Mouse (Mus musculus) thymus, adult 18-20 months (tissue): ENCODE data around the gene Fyttd1.
"Not testable (repeated sequence)": the region's sequence is repeated elsewhere in the genome, so short reads cannot be mapped to it uniquely, and the experiment has no call there.

Experiments
- DNase-seq, 2 experiments: peaks; one replicate each; pipeline ENCODE4 v3.0.0; 2022; ENCODE audit warnings: mixed read lengths in 2 of 2

Gene Fyttd1

DNA sequence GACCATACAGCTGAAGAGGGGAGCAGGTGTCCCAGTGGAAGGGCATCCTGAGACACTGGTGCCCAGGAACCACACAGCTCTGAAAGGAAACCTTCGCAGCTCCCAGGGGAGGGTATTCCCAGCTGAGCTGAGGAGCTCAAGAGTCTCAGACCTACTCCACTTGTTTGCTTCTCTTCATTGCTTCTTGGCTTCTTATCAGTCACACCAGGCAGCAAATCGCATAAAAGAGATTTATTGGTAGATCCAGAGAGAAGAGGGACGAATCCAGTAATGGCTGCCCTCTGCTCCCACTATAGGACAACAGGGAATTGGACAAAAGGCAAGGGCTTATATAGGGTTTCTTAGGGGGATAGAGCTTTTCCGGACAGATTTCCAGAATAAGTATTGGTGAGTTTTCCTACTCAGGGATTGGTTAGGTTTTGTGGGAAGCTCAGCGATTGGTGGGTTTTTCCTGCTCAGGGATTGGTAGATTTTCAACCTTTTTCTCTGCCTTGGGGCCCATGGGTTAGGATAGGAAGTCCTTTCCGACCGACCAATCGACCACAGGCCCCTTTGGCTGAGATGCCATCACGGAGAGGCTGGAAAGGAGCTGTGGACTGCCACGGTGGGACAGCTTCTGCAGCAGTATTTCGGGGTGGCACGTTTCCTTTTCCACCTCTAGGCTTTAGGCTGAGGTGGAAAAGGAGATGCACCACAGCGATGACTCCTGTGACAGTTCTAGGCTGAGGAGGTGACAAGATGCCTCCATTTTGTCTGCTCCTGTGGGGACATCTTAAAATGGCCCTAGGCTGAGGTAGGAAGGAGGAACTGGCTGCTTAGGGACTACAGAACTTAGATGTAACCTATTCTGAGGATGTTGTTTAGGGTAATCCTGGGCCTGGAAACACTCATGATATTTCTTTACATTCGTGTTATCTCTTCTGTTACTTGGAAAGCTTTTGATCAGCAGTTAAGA is 1.9 kb downstream of the Fyttd1 start:
- no peak for DNase-seq

- DNase-seq, result no peak
Measured at GRCm38 (mm10) chr16:32881538-32881937, 4.2 kb downstream of the Fyttd1 start.

DNA sequence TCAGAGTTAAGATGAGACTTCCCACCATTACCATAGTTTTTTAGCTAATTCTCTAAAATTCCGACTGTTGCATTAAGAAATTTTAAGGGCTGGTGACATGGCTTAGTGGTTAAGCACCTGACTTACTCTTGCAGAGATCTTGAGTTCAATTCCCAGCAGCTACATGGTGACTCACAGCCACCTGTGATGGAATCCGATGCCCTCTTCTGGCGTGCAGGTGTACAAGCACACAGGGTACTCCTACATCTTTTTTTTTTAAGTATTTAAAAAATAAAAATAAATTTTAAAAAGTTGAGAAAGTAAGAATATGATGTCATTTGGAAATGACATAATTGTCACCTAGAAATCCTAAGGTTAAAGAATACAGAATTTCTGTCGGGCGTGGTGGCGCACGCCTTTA is 10.7 kb downstream of the Fyttd1 start:
- no peak for DNase-seq

DNA sequence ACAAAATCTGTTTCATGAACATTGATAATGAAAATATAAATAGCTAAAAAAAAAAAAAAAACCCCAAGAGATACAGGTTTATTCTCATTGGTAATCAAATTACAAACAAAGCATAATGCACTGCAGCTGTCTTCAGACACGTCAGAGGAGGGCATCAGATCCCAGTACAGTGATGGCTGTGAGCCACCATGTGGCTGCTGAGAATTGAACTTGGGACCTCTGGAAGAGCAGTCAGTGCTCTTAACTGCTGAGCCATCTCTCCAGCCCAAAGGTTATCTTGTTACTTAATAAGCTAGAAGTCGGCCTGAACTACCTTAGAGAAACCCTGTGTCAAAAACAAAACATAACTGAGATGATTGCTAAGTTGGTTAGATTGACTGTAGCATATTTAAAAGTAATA is 12.6 kb downstream of the Fyttd1 start:
- DNase-seq, result no peak

- no peak for DNase-seq
Measured at GRCm38 (mm10) chr16:32896126-32896525, 18.8 kb downstream of the Fyttd1 start.

DNA sequence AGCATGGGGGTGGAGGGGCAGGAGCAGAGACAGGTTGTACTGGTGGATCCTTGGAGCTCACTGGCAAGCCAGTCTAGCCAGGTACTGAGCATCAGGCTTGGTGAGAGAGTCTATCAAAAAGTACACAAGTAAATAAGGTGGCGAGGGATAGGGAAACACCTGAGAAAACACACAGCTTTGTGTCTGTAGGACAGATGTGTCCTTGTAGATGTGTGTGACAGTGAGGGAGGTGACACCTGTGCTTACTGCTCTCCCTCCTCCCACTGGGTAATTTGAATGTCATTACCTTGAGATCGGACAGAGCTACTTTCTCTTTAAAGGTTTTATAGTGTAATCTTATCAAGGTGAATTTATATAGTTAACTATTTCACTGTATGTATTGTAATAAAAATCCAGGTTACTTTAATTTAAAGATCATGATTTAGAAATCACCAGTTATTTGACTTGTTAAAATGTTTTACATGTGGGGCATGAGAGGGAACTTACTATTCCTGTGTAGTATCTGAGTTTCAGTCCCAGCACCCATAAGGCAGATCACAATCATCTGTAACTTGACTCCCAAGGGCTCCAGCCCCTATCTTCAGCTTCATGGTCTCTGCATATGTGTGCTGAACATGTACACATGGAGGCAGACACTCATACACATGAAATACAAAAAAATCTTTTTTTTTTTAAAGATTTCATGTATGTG is 24.2 kb downstream of the Fyttd1 start:
- no peak for DNase-seq

- DNase-seq, result no peak
Measured at GRCm38 (mm10) chr16:32902051-32902428, 24.7 kb downstream of the Fyttd1 start.

DNA sequence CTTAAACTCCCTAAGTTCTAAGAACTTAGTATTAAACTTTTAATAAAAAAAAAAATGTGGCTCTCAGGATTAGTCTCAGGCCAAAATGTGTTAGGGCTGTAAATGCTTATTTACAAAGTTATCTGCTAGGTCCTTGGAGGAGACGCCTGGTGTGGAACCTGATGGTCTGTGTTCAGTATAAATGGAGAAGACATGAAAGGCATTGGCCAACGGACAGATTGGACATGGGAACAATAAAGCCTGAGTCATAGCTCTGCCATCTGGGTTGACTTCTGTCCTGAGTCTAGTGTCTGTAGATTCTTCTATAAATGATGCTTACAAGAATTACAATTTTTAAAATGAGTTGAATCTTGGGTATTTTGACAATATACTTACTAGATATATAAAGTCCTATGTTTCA is 28.9 kb downstream of the Fyttd1 start:
- DNase-seq, result no peak

DNA sequence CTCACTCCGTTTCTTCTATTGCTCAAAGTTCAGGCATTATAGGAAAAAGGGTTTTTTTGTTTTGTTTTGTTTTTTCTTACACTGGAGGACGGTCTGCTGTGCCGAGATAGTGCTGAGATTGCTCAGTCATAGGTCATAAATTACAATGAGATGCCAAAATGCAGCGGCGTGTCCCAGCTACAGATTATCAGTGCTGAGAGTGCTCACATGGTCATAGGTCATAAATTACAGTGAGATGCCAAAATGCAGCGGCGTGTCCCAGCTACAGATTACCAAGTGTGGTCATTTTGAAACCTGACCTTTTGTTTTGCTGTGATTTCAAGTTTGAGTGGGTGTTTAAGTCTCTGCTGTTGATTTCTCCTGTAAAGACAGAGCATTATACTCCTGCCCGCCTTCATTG is 29.4 kb downstream of the Fyttd1 start:
- no peak for DNase-seq

DNA sequence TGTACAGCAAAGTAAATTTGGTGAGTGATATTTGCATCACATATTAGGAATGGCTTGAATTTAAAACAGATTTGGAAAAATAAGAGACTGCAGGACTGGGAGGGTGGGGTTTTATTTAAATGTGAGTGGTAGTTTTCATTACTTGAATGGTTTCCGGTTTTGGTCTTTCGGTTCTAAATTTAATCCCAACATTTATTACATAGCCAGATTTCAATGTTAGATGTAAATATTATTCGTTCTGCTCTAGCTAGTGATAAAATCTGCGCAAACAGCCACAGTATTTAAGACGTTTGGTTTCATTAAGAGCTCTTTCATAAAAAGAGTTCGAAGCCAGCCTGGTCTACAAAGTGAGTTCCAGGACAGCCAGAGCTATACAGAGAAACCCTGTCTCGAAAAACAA is 35.9 kb downstream of the Fyttd1 start:
- no peak for DNase-seq

DNA sequence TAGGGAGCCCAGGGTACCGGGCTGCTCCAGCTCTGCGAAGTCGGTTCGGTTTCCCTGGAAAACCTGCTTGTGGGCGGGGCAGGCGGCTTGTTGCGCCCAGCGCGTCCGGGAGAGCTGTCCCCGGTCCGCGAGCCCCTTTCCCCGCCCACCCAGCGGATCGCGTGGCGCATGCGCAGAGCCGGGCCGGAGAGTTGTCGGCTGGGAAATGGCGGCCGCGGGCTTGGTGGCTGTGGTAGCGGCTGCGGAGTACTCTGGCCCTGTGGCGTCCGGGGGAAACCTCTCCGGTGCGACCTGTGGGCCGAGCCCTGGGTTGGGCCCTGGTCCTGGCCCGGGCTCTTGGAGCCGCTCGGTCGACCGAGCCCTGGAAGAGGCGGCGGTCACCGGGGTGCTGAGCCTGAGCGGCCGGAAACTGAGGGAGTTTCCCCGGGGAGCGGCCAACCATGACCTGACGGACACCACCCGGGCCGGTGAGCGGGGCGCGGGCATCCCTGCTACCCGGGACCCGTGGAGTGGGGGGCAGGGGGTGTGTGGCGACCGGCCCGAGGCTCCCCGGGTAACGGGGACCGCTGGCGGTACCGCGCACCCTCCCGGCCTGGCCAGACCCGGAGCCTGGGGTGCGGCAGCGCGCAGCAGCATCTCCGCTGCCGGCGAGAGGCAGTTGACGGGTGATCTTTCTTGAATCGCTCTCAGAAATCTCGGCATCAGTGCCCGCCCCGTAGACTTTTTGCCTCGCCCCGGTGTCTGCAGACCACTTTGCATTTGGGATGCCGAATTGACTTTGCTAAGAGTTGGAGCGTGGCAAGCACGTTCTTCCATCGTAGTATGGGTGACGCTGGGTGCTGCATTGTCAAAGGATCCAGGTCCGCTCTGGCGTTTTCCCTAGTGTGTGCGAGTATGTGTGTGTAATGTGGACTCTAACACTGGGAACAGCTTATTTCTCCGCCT is 36.9 kb downstream of the Fyttd1 start, which contains the start of gene Lrch3:
Gene Lrch3, plus strand, starts transcription at position 164 of the 945 bp plus-strand sequence.
- DNase-seq, result peak; percentile 87

GRCm38 (mm10) chr16:32915292-32916068 is 38.2 kb downstream of the Fyttd1 start:
- DNase-seq, result no peak

DNA sequence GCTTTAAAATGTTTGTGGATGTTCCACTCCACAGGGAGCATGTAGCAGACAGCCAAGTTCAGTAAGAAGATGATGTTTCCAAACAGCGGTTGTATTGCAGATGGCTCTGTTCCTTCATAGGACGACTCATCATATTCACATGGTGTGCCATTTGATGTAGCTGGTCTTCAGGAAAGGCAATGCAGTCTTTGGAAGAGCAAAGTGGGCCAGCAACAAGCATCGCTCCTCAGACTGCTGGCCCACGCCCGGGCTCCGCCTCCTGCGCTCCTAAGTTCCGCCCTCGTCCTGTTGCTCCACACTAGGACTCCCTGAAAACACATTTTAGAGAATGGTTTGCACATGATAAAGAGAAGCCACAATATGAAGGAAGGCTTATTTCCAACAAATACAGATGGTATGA is 49.3 kb downstream of the Fyttd1 start:
- not testable (repeated sequence) for DNase-seq

DNA sequence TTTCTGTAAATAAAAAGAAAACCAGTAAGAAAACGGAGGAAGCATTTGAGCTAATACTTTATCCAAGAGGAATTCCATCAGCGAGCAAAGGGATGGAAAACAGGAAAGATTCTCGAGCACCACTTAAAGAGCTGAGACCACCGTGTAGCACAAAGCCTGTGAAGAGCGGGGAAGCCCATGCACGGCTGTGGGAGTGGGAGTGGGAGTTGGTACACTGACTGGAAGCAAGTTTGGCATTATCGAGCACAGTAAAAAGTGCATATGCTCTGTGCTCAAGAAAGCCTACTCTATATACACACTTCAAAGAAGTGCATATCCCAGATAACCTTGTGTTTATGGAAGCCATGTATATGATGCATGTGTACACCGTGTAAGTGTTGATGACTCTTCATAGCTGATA is 49.7 kb downstream of the Fyttd1 start:
- DNase-seq, result no peak

GRCm38 (mm10) chr16:32929918-32930317 is 52.6 kb downstream of the Fyttd1 start:
- no peak for DNase-seq

DNA sequence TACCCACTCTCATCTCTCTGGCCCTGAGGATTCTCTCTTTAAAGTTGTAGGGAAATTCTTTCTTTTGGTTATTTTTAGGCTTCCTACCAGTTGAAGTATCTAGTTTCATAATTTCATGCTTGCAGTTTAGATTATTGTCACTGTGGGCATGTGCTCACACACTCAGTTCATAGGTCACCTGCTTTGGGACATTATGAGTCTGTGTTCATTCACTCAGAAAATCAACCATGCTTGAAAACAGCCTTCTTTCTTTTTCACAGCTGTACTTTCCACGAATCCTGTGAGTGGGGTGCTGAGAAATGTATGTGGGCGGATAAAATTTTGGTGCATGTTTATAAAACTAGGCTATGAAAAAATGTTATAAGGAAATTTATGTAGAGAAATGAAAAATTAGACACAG is 57.2 kb downstream of the Fyttd1 start:
- no peak for DNase-seq

DNA sequence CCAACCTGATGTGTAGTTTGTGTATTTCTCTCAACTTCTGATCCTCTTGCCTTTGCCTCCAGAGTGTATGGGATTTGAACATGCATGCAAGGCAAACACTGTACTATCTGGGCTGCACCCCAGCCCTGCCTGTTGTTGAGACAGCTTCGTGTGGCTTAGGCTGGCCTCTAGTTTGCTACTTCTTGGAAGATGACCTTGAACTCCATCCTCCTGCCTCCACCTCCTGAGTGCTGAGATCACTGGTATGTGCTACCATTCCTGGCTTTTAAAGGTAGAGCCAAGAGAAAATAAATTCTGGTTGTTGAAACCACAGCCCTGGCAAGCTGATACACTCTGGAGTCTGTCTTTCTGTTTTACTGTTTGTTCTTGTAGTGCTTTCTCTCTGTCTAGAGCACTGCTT is 57.8 kb downstream of the Fyttd1 start:
- no peak for DNase-seq

DNA sequence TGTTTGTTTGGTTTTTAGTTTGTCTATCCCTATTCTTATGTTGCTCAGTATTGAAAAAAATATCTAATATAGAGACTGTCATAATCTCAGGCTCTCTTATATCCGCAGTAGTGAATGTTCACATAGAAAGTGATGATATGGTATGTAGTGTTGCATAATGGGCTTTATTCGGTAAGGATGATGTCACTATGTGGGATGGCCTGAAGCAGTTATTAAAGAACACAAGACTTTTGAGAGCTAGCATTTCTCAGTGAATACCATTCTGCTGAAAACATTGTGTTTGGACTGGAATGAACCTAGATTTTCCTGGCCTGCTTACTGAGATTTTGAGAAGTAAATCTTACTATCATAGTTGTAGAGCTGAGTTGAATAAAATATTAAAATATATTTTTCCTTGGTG is 60.1 kb downstream of the Fyttd1 start:
- DNase-seq, result no peak

GRCm38 (mm10) chr16:32939301-32939700 is 62.0 kb downstream of the Fyttd1 start:
- DNase-seq, result not testable (repeated sequence)

DNA sequence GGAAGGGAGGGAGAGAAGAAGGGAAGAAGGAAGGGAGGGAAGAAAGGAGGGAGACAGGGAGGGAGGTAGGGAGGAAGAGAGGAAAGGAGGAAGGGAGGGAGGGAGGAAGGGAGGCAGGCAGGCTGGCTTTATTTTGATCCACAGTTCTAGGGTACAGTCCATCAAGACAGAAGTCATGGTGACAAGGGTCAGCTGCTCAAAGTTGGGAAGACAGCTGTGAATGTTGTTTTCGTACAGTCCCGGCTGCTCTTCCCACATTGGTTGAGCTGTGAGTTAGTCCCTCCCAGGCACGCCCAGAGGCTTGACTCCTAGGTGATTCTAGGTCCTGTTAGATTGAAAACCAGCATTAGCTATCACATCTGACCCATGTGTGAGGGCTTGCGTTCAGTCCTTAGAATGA is 62.4 kb downstream of the Fyttd1 start:
- not testable (repeated sequence) for DNase-seq

- not testable (repeated sequence) for DNase-seq
Measured at GRCm38 (mm10) chr16:32941226-32941625, 63.9 kb downstream of the Fyttd1 start.

DNA sequence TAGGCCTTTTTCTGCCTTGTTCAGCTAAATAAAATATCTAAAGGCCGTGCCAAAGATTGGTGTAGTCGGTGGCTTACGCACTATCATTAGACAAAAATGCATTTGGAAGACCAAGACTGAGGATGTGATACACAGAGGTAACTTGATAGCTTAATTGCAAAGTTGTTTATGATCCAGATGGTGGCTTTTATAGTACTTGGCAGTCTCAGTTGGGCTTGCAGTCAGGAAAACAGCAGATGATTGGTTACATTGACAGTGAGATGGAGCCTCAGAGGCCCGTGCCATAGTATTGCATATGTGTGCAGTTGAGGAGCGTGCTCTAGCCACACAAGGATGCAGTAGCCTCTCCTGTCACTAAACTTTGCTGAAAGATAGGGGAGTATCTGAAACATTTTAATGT is 65.4 kb downstream of the Fyttd1 start:
- DNase-seq, result no peak
